Mouse (Mus musculus): ENCODE measurements around the gene Rln1. TPM values are rescaled to one million over a fixed set of nuclear protein-coding genes. Genes with fewer than 3 reads are reported as not detected.

Gene Rln1
- polyA plus RNA-seq (2015; fragmentation: Illumina TruSeq; extraction: RNeasy Lipid Tissue Mini Kit (QIAGEN cat#74804); ENCODE audit: low read depth, low replicate concordance): 0.48 TPM

GRCm38 (mm10) chr19:29334068-29334745 lies at the start of gene Rln1:
Rln1 (minus strand) TSS chr19:29334670.

GRCm38 (mm10) chr19:29366969-29367622 lies 32.6 kb upstream of the Rln1 start, which contains the start of the genes Plgrkt and Cd274:
Plgrkt (minus strand) TSS chr19:29367390.
Cd274 (plus strand) TSS chr19:29367455.

DNA sequence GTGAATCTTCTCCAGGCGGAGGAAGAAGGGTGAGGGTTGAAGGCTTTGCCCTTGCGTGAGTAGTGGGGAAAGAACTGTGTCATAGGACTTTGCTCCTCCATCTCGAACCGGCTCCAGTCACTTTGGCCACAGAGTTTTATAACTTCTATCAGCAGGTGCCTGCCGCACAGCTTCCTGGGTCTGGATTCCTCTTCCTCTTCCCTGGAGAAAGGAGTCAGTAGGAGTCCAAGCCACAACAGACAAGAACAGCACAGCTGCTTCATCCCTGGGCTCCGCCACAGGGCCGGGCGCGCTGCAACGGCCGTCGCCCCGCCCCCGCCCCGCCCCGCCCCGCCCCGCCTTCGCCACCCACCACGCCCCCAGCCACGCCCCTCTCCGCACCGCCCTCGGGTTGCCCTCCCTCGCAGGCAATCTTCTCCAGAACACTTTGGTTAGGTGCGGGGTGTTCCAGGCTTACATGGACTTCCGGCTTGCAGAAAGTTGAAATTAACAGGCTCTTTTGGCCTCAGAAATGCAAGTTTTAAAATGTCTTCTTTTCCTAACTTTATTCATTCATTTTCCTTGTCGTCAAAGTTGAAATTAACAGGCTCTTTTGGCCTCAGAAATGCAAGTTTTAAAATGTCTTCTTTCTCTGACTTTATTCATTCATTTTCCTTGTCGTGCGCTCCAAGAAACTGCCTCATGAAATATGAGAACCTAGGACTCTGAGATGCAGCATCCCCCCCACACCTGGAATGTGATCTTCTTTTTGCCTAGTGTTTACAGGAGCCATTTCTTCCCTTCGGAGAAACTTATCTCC lies 9.2 kb downstream of the Rln1 start, which contains the start of gene Insl6:
Gene Insl6 (minus strand): TSS at position 304 of the 799 bp plus-strand sequence.

Other genes starting within 250 kb of the Rln1 start
- gene Rcl1, start 233.3 kb downstream of the Rln1 start, polyA plus RNA-seq (2015; fragmentation: Illumina TruSeq; extraction: RNeasy Lipid Tissue Mini Kit (QIAGEN cat#74804); ENCODE audit: low read depth, low replicate concordance): 21.6 TPM
- 24.4 TPM for gene Jak2, start 82.8 kb downstream of the Rln1 start, polyA plus RNA-seq (2015; fragmentation: Illumina TruSeq; extraction: RNeasy Lipid Tissue Mini Kit (QIAGEN cat#74804); ENCODE audit: low read depth, low replicate concordance)
- gene Insl6, start 9.3 kb downstream of the Rln1 start, polyA plus RNA-seq (2015; fragmentation: Illumina TruSeq; extraction: RNeasy Lipid Tissue Mini Kit (QIAGEN cat#74804); ENCODE audit: low read depth, low replicate concordance): 1.8 TPM
- 42.6 TPM for gene Plgrkt, start 32.7 kb upstream of the Rln1 start, polyA plus RNA-seq (2015; fragmentation: Illumina TruSeq; extraction: RNeasy Lipid Tissue Mini Kit (QIAGEN cat#74804); ENCODE audit: low read depth, low replicate concordance)
- gene Cd274, start 32.8 kb upstream of the Rln1 start, polyA plus RNA-seq (2015; fragmentation: Illumina TruSeq; extraction: RNeasy Lipid Tissue Mini Kit (QIAGEN cat#74804); ENCODE audit: low read depth, low replicate concordance): 1.7 TPM
- not detected for gene Pdcd1lg2, start 76.2 kb upstream of the Rln1 start, polyA plus RNA-seq (2015; fragmentation: Illumina TruSeq; extraction: RNeasy Lipid Tissue Mini Kit (QIAGEN cat#74804); ENCODE audit: low read depth, low replicate concordance)
- 20.3 TPM for gene Ric1, start 187.6 kb upstream of the Rln1 start, polyA plus RNA-seq (2015; fragmentation: Illumina TruSeq; extraction: RNeasy Lipid Tissue Mini Kit (QIAGEN cat#74804); ENCODE audit: low read depth, low replicate concordance)

Measured in brain, adult 10 weeks (tissue).